Mouse (Mus musculus) liver, adult 2 months (tissue): Measurements from ENCODE around the gene Gm44502.

ENCODE experiments used
- CTCF ChIP-seq: fragments of 200-500 bp; IDR thresholded peaks from 2 replicates; pipeline ENCODE4 v1.5.1; 2011; ENCODE audit warnings: low read depth, low read length, control low read depth
- POLR2A ChIP-seq: fragments of 200-500 bp; IDR thresholded peaks from 2 replicates; pipeline ENCODE4 v1.6.1; 2011; ENCODE audit warnings: low read length, control low read depth; ENCODE audit not compliant: insufficient read depth; ENCODE audit errors: extremely low read depth

DNA sequence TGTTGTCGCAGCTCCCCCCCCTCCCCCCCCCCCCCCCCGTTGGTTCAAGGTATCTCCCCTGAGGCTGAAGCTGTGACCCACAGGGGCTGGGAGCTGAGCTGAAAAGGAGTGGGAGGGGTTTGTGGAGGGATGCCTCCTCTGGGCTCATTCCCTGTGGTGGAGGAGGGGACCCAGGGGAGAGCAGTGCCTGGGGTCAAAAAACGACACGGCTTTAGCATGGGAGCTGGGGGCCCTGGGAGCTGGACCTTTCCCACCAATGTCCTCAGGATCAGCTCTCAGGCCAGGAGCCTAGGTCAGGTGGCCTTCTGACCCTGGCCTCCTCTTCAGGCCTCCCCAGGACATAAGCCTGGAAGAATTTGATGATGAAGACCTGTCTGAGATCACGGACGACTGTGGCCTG is 25.4 kb upstream of the Gm44502 start:
- TF ChIP-seq CTCF (no peak), POLR2A (no peak)
